Mouse (Mus musculus) skeletal muscle tissue, adult 2 months (tissue): ENCODE results near the gene Iqsec1.

Experiments used
- DNase-seq: peaks from one replicate; pipeline ENCODE4 v3.0.0-alpha.2; 2012; ENCODE audit warnings: low read depth, low spot score

Gene Iqsec1

DNA sequence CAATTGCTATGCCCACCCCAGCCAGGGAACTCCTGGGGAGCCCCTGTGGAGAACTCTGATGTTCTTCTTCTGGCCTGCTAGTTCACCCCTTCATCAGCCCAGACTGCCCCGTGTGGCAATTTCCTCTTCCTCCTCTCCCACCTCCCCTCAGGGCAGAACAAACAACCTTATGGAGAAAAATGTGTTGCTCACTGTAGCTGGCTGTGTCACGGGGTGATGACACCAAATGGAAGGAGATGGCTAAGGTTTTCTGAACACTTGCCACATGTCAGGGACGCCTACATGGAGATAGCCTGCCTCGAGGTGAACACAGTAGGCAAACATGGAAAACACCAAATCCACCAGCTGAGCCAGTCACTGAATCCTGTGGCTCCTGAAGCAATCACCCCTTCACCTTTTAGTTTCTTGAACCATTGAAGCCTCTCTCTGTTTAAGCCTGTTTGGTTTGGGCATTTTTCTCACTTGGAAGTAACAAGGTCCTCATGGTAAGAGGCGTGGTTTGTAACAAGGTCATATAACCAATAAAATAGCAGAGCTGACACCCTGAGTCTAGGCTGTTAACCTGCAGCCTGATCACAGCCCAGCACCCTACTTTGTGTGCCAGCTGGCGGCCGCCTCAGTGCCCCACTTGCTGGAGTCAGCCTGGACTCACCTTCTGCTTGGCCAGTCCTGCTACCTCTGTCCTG is 233.4 kb downstream of the Iqsec1 start:
- DNase-seq, result no peak

DNA sequence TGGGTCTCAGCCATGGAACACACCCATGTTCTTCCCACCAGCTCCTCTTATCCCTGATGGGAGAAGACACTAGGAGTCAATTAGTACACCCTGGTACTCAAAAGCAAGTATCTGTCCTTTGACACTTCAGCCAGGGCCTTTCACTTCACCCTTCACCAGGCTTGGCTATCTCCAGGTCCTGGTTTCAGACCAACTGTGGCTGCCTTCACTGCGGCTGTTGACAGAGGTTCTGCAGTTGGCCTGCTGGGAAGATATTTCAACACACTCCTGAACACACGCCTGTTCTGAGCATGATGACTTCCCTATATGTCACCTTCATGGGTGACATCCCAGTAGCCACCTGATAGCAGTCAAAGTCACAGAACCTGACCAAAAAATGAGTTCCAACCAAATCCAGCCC is 234.4 kb downstream of the Iqsec1 start:
- DNase-seq, result no peak

DNA sequence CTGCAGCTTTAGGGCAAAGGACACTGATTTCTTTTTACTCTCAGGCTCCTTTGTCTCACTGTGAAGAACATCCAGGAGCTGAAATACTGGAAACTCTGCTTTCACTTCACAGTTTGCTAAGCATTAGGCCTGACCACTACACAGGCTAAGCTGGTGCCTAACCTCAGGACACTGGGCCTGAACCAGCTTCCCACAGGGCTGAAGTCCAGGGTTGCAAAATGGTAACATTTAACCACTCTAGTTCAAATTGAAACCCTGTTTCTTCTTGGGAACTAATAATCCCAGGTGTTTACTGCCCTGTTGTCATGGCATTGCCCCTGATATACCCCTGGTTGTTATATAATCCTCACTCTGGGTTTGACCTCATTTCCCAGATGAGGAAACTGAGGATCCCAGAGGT is 234.8 kb downstream of the Iqsec1 start:
- no peak for DNase-seq

DNA sequence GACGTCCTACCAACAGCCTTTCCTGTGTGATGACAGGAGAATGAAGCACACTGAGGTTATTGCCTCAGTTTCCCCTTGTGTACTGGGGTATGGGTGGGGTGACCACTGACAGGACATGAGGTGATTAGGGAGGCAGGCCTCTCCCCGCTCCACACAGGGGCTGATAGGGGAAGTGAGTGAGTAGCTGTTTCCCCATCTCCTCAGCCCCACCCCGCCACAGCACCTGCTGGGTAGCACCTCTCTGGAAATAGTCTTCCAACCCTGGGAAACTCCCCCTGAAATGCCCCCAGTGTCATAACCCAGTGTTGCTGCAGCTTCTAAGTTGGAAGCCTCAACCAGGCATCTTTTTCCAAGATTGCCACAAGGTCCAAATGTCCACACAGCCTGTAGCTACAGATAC is 236.9 kb downstream of the Iqsec1 start:
- DNase-seq, result no peak

DNA sequence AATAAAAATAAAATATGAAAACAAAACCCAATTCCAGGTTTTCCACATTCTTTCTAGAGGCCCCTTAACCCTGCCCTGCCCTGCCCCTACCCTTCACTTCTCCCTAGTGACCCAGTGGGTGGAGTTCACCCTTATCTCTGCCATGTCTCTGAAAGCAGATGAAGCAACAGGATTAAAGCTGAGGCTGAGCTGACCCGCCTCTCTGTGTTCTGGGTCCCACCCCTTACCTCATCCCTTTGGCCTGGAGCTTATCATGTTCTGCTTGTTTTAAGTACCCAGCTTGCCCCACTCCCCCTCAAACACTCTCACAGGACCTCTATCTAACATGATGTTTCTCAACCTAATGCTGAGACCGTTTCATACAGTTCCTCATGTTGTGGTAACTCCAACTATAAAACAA is 238.4 kb downstream of the Iqsec1 start:
- no peak for DNase-seq

DNA sequence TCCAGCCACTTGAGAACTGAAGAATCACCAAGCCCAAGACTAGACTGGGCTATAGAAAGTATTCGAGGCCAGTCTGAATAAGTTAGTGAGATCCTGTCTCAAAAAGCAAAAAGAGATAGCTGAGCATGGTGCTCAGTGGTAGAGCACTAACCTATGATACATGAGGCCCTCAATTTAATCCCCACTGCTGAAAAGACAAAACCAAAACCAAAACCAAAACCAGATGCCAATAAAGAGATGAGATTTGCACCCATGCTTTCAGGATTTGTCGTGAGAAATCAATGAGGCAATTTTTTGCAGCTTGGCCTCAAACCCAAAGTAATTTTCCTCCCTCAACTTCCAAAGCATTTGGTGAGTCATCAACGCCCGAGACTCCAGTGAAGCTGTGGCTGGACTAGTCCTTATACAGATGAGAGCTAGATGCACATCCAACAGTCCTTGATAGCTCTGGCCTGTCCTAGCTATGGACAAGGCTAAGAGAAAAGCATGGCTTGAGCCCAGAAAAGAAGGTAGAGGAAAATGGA is 239.0 kb downstream of the Iqsec1 start:
- DNase-seq, result no peak

DNA sequence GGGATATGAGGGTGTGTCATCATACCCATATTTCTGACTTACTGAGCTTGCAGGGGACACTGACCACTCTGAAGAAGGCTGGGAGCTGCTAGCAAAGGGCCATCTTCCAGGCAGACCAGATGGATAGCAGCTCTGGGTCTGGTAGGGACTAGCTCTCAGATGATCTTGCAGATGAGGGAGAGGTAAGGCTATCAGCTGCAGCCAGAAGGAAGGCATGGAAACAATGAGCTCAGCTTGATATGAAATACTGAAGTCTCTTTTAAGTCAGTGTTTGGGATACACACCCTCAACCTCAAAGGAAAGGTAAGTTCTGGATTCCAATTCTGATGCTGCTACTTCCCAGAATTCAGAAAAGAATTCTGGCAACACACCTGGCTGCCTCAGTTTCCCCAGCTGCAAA is 239.5 kb downstream of the Iqsec1 start:
- no peak for DNase-seq

DNA sequence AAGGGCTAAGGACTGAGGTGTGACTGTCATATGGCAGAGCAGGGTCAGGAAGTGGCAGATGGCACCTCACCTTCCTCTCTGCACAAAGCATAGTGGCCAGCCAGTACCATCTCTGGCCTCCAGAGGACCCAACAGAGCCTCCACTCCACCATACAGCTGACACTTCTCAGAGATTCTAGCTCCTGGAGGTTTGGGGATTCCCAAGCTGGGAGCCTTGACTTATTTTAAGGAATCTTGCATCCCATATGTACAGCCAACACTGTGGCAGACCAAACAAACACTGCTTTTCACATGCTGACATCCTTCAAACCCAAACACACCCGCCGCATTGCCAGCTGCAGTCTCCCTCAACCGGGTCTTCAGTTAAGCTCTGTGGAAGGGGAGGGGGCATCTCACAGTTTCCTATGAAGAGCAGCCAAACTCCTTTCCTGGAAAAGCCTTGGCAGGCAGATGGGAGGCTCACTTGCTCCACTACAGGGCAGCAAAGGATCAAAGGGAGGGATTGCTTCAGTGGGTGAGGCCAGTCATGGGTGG is 242.1 kb downstream of the Iqsec1 start:
- DNase-seq, result no peak

DNA sequence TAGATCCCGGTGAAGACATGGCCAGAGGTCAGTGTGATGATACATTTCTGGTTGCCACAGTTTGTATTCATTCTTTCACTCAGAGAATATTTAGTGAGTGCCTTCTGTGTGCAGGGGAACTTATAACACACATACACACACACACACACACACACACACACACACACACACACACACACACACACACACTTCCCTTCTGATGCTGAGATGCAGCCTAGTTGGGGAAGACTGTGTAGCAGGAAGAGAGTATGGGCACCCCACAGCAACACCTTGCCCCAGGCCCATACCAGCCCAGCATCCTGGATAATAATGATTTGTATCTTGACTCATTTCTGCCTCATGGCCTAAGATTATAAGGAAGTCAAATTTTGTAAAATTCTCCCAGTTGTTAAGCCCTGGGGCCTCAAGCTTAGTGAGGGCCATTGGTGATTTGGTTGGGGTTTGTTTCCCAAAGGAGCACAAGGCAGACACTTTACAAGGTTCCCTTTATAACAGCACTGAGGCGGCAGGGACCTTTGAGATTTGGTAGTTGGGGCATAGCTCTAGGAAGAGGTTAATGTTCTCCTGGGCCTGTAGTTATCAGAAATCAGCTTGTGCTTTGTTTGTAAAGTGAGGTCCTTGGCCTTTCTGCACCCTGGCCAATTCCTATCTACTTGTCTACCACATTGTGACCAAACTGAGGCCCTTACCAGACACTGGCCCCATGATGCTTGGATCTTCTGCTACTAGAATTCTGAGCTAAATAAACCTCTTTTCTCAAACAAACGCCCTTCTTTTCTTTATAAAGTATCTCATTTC is 242.9 kb downstream of the Iqsec1 start:
- no peak for DNase-seq

DNA sequence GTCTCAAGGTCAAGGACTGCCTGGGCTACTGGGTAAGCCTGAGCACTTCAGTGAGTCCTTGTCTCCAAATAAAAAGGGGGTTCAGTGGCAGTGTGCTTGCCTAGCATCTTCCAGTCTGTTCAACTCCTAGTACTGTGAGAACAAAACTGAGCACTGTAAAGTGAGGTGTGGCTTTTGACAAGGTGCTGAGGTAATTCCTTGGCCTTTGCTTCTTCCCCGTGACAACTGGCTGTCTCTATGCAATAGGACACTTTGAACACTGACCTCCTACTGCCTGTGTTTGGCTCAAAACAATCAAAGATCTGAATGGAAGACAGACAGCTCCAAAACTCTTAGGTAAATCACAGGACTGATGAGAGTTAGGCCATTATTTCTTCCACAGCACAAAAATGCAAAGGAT is 246.0 kb downstream of the Iqsec1 start:
- no peak for DNase-seq

DNA sequence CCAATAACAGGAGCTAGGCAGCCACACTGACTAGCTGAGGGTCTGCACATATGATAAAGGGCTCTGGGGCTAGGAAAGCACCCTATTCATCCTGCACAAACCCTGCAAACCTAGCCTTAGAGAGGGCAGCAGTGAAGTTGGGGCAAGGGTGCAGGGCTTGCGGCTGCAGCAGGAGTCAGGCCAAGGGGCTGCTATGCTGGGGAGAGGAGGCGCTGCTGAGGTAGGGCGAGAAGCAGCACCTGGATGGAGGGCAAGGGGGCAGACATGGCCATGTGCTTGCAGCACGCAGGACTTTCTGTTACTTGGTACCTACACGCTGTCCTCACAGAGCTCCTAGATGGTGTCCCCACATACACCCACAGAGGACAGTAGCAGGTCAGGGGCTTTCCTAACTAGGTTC is 246.8 kb downstream of the Iqsec1 start:
- no peak for DNase-seq

DNA sequence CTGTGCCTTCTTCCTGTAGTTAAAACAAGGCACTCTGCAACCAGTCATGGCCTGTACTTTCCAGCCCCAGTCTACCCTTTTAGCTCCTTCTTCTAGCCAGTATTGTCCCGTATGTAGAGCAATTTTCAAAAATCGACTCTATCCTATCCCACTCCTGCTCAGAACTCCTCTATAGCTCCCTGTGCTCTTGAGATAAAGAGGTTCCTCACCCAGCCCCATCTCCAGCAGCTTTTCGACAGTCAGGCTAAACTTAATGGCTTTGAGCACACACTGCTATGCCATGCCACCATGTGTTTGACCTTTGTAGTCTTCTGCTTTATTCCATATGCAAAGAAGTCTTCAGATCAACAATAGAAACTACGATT is 247.4 kb downstream of the Iqsec1 start:
- DNase-seq, result no peak

DNA sequence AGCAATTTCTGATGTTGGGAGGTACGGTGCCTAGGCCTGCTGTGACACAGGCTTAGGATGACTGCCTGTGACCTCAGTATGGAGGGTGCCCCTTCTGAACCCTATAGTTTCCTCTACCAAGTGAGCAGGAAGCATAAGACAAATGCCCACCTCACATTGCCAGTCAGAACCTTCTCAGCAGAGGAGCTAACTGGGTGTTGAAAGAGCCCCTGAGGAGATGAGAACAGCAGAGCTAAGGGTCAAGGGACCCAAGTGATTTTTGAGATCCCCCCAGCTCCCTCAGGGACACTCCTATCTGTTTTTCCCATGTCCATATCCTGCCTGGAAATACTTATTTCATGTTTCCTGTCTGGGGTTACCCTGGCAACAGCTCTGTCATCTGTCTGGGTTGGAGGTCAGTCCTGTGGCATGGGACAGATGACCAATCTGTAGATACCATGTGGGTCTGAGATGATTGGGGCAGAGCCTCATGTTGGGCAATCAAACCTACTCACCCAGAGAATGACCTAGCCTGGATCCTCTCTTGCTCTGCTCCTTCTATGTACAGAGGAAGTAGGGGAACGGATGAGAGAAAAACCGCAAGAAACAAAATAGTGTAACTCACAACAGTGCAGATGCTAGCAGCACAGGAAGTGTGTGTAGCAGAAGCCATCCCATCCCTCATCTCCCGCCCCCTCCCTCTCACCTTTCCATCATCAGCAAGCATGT is 248.0 kb downstream of the Iqsec1 start:
- DNase-seq, result no peak

DNA sequence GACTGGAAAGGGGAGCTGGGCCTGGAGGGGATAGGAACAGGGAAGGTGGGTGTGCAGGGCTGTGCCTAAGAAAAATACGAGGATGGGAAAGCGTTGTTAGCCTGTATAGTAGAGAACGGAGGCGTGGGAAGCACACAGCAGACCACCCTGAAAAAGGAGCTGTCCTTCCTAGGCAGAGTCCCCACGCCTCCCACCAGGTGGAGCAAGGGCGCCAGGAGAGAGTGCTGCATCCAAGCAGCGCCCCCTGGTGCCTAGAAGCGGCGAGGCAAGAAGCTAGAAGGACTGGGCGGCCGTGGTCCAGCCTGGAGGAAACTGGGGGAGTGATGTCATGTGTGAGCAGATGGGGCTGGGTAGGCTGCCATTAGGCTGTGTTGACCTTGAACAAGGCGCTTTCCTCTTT is 251.1 kb downstream of the Iqsec1 start:
- DNase-seq, result peak; percentile 82

DNA sequence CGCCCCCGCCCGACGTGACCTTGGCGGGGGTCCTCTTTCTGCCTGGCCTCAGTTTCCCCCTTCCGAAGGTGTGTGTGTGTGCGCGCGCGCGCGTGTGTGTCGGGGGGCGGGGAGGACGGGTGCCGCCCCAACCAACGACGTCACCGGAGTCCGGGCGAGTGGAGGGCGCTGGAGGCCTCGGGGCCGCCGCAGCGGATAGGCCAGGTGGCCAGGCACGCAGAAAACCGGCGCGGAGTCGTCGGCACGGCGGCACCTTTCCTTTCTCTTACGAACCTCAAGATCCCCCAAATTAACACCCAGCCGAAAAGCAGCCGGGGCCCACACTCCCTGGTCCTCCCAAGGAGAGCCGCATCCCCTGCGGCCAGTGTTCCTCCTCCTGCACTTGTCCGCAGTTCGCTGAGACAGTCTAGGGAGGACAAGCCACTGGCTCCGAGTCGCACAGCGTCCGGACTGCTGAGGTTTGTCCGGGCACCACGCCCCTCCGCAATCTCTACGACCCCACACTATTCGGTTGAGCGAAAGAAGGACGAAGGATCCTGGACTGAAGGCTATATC is 251.7 kb downstream of the Iqsec1 start:
- no peak for DNase-seq

DNA sequence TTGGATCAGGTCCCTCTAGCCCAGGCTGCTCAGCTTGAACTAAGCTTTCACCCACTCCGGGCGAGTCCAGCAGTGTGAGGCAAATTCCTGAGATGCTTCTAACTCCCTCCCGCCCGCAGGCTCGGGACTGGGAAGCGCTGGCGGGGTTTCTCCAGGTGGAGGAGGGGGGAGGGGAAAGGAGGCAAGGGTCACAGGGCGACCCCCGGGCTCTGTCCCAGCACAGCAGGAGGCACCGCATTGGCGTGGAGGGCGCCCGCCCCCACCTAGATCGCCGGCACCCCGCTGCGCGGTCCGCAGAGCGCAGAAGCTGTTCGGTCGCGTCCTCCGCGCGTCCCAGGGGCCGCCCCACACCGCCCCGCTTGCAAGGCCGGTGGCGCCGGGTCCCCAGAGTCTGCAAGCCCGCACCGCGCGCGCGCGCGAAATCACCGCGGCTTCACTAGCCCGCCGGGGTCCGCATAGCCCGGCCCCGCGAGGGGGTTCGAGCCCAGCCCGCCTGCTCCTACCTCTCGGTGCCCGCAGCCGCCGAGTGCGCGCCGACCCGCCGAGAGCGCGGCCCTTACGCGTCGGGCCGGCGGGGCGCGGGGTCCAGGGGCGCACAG is 252.3 kb downstream of the Iqsec1 start:
- no peak for DNase-seq

DNA sequence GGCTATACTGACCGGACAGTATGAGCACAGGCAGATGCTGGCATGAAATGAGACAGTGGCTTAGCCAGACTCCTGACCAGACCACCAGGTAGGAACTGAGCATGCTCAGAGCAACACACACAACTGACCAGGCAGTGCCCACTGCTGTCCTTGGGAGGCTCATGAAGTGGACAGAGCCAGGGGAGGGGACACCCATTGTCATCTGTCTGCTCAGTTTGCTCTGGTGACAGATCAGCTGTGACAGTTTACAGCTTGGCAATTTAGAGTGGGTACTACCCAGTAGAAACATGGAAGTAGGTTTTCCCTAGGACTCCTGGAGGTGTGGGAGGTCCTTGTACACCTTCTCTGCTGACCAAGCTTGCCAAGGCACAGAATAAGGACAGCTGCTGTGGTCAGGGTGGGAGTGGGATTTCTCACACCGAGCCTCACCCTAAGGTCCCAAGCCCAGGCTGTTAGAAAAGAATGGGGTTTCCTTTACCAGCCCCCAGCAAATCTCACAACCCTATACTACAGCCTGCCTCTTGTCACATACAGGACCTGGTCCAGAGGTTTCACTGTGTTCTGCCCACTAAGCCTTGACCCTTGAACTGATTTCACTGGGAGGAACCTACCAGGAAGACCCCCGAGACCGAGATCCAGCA is 253.0 kb downstream of the Iqsec1 start:
- no peak for DNase-seq

DNA sequence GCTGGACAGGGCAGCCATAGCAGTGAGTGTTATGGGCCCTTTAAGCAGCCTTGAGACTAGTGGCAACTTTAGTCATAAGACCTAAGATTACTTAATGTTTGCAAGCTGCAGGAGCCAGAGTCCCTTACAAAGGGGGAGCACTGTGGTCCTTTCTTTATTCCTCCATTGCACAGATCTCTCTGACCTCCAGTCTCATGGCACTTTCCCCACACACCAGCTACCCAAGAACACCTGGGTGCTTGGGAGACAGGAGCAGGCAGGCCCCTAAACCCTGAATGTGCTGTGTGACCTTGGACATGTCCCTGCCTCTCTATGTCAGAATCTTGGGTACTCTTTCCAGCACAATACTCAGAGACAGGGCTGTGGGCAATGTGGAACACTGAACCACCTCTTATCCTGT is 253.7 kb downstream of the Iqsec1 start:
- no peak for DNase-seq

DNA sequence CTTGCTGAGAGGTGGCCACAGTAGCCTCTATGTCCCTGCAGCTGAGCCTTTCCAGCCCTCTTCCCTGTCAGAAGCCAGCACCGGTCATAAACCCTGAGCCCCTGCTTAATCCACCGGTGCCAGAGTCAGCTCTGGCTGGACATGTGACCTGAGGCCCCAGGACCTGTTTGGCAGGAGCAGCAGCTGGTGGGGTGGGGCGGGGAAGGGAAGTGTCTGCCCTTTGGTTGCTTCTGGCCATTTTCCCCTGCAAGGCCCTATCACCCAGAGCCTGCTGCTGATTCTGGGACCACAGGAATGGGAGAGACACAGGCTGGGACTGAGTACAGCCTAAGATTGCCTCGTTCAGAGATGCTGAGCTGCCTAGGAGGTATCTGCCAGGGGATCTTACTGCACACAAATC is 257.2 kb downstream of the Iqsec1 start:
- DNase-seq, result no peak

DNA sequence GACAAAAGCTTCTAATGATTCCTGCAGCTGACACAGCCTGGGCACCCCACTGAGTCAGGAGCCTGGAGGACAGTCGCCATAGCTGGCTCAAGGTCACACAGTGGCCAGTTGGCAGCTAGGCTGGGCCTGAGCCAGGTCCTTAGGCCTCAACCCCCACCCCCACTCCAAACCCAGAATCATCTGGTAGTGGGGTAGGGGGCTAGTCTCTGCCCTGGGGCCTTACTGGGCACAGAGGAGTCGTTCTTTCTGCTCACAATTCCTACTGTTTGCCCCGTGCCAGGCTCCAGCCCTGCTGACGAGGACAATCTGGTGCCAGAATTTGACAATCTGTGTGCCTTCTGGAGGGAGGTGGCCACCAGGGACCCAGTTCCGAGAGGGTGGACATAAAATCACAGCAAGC is 258.7 kb downstream of the Iqsec1 start:
- no peak for DNase-seq

DNA sequence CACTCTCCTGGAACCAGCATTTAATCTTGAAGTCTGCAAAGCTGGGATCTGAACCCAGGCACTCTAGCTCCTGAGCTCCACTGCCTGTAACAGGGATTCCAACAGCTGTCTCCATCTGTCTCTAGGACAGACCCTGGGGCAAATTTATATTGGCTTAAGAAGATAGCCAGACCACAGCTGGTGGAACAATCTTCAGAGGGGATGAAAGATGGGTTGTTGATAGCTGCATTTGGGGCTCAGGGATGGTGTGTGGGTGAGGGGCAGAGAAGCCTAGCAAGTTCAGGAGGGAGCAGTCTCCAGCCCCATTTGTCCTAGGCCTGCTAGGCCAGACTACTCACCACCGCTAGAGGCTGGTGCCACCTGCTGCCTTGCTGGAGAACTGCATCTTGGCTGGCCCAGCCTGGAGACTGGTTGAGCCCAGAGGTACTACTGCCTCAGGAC is 260.0 kb downstream of the Iqsec1 start:
- peak; percentile 73 for DNase-seq
